Mouse (Mus musculus): Measurements from ENCODE around the gene Mal.
A peak's percentile ranks its signal among the peaks of the same experiment; 100 is the strongest.

Gene Mal

DNA sequence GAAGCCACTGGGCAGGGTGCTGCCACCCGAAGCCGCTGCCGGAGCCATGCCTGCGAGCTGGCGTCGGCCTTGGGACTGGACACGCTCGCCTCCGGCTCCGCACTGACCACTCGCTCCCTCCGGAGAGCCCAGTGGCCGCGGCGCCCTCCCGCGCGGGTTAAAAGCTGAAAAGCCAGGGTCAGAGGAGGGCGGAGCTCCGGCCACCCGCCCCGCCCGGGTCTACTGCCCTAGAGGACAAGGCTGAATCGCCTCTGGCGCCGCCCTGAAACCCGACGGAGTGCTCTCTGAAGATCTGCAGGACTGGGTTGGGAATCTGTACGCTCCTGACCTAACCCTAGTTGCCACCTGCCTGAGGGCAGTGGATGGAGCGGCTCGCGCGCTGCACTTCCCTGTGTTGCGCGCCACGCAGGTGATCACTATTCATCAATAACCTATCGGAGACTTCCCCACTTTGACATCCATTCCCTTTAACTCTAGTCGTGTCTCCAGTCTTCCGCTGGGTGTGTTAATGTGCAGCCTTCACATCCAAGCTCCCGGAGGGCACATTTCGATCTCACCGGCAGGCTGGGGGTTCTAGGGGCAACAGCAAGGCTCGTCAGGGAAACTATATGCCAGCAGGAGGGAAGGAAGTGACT is at the start of gene Mal:
Gene Mal, minus strand, starts transcription at position 610 of the 635 bp plus-strand sequence.
- DNase-seq = peak; percentile 9 to 24

DNA sequence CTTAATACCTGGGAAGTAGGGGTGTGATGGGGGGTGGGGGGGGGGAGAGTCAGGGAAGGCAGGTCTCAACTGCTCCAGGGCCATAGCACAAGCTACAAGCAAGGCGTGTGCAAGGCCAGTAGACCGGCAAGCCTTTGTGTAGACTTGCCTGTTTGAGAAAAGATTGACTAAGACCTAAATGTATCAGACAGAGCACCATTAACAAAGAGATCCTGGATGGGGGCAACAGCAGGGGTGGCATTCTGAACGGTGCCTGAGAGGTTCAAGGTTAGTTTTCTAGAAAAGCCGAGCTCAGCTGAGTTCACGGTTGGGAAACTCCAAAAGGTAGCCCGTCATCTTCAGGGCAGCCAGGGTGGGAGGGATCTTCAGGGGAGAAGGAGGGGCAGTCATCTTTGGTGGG is 48.8 kb upstream of the Mal start:
- DNase-seq = no peak

DNA sequence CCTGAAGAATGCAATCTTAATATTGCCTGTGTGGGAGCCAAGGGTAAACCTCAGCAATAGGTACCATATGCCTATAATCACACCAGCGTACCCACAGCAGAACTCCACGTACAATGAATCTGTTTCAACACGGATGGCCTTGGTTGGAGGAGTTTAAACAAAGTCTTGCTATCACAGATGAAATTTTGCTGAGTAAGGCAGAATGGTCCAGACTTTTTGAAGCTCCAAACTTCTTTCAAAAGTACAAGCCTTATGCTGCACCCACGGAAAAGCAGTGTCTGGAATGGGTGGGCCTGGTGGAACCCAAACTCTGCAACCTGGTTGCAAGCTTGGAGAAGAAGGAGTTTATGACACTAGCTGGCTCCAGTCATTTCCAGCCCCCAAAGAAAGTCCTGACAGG is 32.7 kb upstream of the Mal start:
- no peak for DNase-seq

DNA sequence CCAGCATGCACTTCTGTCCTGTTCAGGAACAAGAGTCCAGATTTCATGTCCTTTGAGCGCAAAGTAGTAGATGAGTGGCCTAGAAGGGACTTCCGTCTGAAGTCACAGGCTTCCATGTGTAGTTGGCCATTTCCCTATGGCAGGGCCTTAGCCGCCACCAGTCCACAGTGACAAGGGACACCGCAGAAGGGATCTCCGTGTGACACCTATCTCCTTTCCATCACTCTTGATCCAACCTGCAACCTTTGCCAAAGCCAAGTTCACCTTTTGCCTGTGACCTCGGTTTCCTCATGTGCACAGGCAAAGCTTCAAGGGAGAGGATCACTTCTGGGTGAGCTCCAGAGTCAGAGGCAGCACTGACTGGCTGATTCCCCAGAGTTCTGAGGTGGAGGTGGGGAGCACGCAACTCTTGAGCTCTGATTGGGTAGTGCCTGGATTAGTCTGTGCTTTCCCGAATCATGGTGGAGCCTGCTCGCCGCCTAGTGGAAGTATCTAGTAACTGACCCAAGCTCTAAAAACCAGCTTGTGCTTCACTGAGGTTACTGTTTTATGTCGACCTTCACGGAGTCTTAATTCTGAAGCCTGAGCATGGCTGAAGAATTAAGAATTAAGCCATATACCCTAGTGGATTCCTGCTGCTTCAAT is 27.3 kb upstream of the Mal start:
- peak; percentile 12 to 28 for DNase-seq

DNA sequence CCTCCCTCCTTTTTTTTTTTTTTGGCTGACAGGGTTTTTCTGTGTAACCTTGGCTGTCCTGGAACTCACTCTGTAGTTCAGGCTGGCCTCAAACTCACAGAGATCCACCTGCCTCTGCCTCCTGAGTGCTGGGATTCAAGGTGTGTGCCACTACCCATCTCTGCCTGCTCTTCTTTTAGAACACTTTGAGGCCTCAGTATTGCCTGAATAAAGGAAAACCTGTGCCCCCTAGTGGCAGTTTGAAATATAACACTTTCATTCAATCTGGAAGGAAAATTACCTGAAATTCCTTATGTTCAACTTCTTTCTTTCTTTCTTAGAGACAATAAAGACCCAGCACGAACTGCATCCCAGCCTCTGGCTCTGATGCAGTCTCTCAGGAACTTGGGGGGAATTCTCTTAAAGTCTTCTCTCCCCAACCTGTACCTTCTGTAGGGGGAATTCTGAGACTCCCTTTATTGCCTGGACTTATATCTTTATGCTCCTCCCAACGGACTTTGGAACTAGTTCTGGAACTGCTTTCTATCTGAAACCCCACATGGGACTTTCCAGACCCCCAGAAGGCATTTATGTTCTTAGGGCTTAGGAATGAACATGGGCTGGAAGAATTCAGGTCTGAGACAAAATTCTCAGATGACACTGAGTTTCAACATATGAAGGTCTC is 11.5 kb upstream of the Mal start:
- DNase-seq = no peak

- no peak for DNase-seq
These were observed 10.5 kb upstream of the Mal start for GRCm38 (mm10) chr2:127667015-127667414.

GRCm38 (mm10) chr2:127662708-127663107 is 6.2 kb upstream of the Mal start:
- no peak for DNase-seq

DNA sequence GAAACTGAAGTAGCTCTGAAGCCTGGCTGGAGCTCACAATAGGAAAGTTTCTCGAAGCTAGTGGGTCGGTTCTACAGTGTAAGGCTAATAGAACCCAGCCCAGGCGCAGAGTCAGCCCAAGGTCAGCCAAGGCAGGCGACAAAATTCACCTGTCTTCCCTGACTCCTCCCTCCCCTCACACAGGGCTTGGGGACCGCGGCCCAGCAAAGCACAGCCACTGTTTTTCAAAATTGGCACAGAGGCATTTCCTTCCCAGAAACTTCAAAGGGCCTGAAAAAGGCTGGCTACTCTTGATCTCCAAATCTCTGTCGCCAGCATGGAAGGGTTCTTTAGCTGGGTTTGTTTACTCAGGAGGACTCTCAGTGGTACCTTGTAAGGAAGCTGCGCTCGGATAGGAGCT is 1.1 kb downstream of the Mal start:
- DNase-seq = no peak

DNA sequence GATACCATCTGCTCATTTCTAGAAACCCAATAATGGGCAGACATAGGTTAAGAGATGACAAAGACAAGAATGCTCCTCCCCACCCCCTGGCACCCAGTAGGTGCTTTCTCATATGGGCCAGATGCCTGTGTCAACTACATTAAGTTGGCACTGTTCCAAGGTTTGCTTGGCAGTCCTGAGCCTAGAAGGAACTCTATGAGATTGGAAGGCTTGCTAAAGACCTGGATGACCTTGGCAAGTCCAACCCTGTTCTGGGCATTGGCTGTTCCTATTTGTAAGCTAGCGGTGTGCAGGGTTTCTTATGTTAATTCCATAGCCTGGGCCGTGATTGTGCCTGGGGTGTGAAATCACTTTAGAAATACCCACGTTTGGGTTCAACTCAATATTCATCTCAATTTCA is 1.7 kb downstream of the Mal start:
- DNase-seq = no peak

- DNase-seq = no peak
These were observed 3.7 kb downstream of the Mal start for GRCm38 (mm10) chr2:127652805-127653204.

DNA sequence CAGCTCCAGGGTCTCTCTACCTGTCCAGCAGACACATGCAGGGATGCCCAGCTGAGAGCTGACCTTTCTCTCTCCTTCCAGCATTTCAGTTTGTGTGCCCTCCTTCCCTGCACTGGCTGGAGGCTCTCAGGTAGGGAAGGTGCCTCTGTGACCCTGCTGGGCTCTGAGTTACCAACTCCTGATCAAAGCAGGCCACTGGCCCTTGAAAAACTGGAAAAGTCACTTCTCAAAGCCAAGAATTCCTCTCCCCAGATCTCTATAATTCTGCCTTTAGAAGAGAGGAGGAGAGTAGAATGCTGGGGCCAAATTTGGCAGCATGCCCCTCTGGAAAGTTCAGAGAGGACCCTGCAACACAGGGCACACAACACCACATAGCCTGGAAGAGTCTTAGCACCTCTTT is 4.2 kb downstream of the Mal start:
- DNase-seq = no peak

GRCm38 (mm10) chr2:127651601-127652000 is 4.9 kb downstream of the Mal start:
- DNase-seq = no peak

DNA sequence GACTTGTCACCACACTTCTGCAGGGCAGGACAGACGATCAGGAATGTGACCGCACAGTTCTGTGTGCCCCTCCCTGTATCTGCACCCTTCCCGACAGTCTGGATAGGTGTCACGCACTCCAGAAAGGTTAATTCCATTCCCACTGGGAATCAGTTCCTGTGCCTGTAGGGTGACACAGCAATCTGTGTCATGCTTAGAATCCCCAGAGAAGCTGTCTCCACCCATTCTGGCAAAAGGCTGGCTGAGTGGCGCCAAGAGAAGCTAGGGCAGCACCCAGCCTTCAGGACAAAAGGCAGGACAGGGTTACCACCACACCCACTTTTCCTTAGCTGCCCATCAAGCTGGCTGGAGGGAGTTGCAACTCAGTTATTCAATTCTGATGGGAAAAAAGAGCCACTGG is 6.6 kb downstream of the Mal start:
- DNase-seq = no peak

GRCm38 (mm10) chr2:127648145-127648544 is 8.3 kb downstream of the Mal start:
- DNase-seq = no peak

GRCm38 (mm10) chr2:127646875-127647274 is 9.6 kb downstream of the Mal start:
- DNase-seq = no peak

GRCm38 (mm10) chr2:127643728-127644704 is 12.5 kb downstream of the Mal start:
- no peak for DNase-seq

DNA sequence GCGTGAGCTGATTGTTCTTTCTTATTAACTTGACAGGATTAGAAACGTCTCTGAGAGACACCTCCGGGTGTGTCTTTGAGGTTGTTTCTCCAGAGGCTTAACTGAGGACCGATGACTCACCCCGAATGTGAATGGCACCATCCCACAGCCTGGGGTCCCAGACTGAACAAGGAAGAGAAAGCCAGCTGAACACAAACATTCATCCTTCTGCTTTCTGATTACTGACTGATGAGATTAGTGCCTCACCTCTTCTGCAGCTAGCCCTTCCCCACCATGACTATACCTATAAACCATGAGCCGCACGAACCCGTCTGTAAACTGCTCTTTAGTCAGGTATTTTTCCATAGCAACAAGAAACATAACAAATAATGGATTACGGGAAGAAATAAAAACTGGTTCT is 17.5 kb downstream of the Mal start:
- no peak for DNase-seq

DNA sequence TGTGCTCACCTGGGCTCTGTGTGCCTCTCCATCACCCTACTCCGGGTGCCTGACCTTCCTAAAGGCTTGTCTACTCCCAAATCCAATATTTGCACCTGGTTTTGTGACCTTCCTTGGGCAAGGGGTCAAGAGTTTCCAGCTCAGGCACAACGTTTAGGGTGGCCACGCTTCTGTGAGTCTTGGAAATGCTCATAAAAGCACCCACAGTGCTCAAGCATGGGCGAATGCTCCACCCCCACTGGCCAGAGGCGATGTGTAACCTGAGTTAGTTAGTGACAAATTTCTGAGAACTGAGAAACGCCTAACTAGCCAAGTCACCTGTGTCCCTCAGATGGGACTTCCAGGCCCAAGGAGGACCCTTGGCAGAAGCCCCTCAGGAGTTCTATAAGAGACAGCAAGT is 20.9 kb downstream of the Mal start:
- DNase-seq = no peak

- DNase-seq = no peak
These were observed 23.9 kb downstream of the Mal start for GRCm38 (mm10) chr2:127632601-127633000.

- no peak for DNase-seq
These were observed 28.4 kb downstream of the Mal start for GRCm38 (mm10) chr2:127627990-127628570.

GRCm38 (mm10) chr2:127627354-127627753 is 29.1 kb downstream of the Mal start:
- DNase-seq = no peak

DNA sequence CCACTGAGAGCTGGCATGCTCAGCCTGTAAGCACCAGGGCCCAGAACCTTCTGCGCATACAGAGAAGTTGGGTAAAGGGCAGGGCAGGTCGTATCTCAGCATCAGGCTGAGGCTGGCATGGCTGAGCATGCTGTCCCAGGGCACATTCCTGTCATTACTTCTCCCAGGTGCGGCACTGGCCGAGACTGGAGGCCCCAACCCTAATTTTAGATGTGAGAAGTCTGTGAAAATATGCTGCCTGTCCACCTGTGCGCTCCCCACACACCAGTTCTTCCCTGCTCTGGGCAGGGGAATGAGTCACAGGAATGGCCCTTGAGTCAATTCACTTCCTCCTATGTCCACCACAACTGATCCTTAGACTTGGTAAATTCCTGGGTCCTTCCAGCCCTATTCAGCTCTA is 30.8 kb downstream of the Mal start:
- no peak for DNase-seq

GRCm38 (mm10) chr2:127624786-127625185 is 31.7 kb downstream of the Mal start:
- no peak for DNase-seq

Data from spleen, adult 18-20 months (tissue).